Mouse (Mus musculus) myocyte (in vitro differentiated cells): ENCODE results near the gene Limch1.

Experiments used
- MAX ChIP-seq: IDR thresholded peaks from one replicate; pipeline ENCODE4 v1.6.1; 2011; ENCODE audit warnings: low read depth, mild to moderate bottlenecking, control low read depth
- POLR2A ChIP-seq: IDR thresholded peaks from one replicate; pipeline ENCODE4 v1.6.1; 2011; ENCODE audit warnings: low read depth, mild to moderate bottlenecking, control low read depth, moderate library complexity; ENCODE audit not compliant: insufficient read length

GRCm38 (mm10) chr5:66793251-66793650 lies 47.6 kb downstream of the Limch1 start:
- TF ChIP-seq POLR2A (no peak), MAX (no peak)
